Mouse (Mus musculus) lung, embryonic 15.5 days (tissue): Measurements from ENCODE around the gene Olfr155. TPM values are rescaled to one million over a fixed set of nuclear protein-coding genes. Genes with fewer than 3 reads are reported as not detected.

Source experiments
- ATAC-seq: fragments of 200-750 bp; cut with Nextera tagmentation; 2 replicates; pipeline ENCODE4 v1.8.0; 2017; ENCODE audit warnings: moderate number of reproducible peaks, borderline replicate concordance; ENCODE audit not compliant: low FRiP score, low TSS enrichment; ENCODE audit errors: extremely low read depth
- H3K27ac ChIP-seq: fragments of 300-500 bp; sonication (generic); 2 replicates; pipeline ENCODE4 v1.5.1; 2015; ENCODE audit warnings: moderate library complexity, mild to moderate bottlenecking, inconsistent platforms
- H3K27me3 ChIP-seq: fragments of 300-500 bp; sonication (generic); 2 replicates; pipeline ENCODE4 v1.6.1; 2015; ENCODE audit warnings: inconsistent platforms
- H3K36me3 ChIP-seq: fragments of 300-500 bp; sonication (generic); 2 replicates; pipeline ENCODE4 v1.6.1; 2015; ENCODE audit warnings: inconsistent platforms
- H3K4me1 ChIP-seq: fragments of 300-500 bp; sonication (generic); 2 replicates; pipeline ENCODE4 v1.6.1; 2015; ENCODE audit warnings: inconsistent platforms
- H3K4me2 ChIP-seq: fragments of 300-500 bp; sonication (generic); 2 replicates; pipeline ENCODE4 v1.6.1; 2015; ENCODE audit warnings: inconsistent platforms, mild to moderate bottlenecking, moderate library complexity
- H3K4me3 ChIP-seq: fragments of 300-500 bp; sonication (generic); 2 replicates; pipeline ENCODE4 v1.5.1; 2015; ENCODE audit warnings: mild to moderate bottlenecking, inconsistent platforms
- H3K9ac ChIP-seq: fragments of 300-500 bp; sonication (generic); 2 replicates; pipeline ENCODE4 v1.6.1; 2015; ENCODE audit warnings: inconsistent platforms
- H3K9me3 ChIP-seq: fragments of 300-500 bp; sonication (generic); 2 replicates; pipeline ENCODE4 v1.6.1; 2016; ENCODE audit warnings: inconsistent platforms
- WGBS: fragments of 180-500 bp; shearing (Covaris S2); methylation state at CpG from one replicate; pipeline ENCODE4 v1.1.7; 2015; 5-methylcytosine and 5-hydroxymethylcytosine counted together
- polyA plus RNA-seq: library from polyadenylated mRNA; unstranded; fragments of >200 nt; fragmentation: Nextera tagmentation; extraction: Ambion mirVana; gene quantifications from 2 replicates; pipeline ENCODE4 v1.2.1, GENCODE M21; 2015

Gene Olfr155
- polyA plus RNA-seq, 1 experiment from 2014 or later = not detected

DNA sequence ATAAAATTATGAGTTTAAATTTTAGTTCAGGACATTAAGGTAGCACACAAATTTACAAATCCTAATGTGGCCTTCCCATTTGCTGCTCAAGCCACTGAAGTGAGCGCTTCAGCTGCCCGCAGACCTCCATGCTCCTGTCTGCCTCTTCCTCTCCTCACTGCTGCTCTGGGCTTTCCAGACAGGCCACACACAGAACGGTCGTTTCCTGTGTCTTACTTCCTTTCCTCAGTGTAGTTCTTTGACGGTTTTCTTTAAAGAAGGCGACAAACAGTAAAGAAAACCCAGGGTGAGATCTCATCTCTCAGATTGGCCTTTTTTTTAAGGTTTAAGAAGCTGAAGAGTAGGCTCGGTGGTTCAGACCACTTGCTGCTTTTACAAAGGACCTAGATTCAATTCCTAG, 52.3 kb downstream of the Olfr155 start:
- Histone ChIP-seq H3K4me2 (no peak overlapping the region), H3K9me3 (no peaks in the 10 kb centered on the region), H3K27me3 (no peaks in the 10 kb centered on the region), H3K27ac (no peak overlapping the region), H3K36me3 (peaks cover 4% of the 10 kb centered on the region; the same call in 1 of the 2 replicates), H3K9ac (no peak overlapping the region), H3K4me1 (0 out of 2 replicates have a peak, but pooled peaks cover 5% of the 10 kb centered on the region), H3K4me3 (no peak overlapping the region)
- WGBS = 62% methylated on average over 7 of the region's 7 CpGs
- no peak for ATAC-seq

- Histone ChIP-seq H3K9me3 (no peaks in the 10 kb centered on the region), H3K27me3 (no peaks in the 10 kb centered on the region), H3K9ac (no peak overlapping the region), H3K36me3 (peaks cover 8% of the 10 kb centered on the region; the same call in 1 of the 2 replicates), H3K27ac (no peak overlapping the region), H3K4me2 (no peak overlapping the region), H3K4me3 (no peak overlapping the region), H3K4me1 (no peaks in the 10 kb centered on the region)
- ATAC-seq = no peak
- 23% methylated on average over 6 of the region's 6 CpGs for WGBS
Measured at GRCm38 (mm10) chr4:43906443-43906842, 55.1 kb downstream of the Olfr155 start.

Other genes with a start within 250 kb of the Olfr155 start
- gene Npr2, start 219.6 kb upstream of the Olfr155 start, polyA plus RNA-seq = 9.6 and 10.6 TPM in 2 replicates
- gene Spag8, start 198.0 kb upstream of the Olfr155 start, polyA plus RNA-seq = 3.9 TPM in 2 replicates
- gene Hint2, start 195.1 kb upstream of the Olfr155 start, polyA plus RNA-seq = 110 and 114 TPM in 2 replicates
- gene Tmem8b, start 182.6 kb upstream of the Olfr155 start, polyA plus RNA-seq = 4.2 and 4.9 TPM in 2 replicates
- gene Fam221b, start 182.4 kb upstream of the Olfr155 start, polyA plus RNA-seq = 2.1 and 2.3 TPM in 2 replicates
- gene Olfr70, start 150.8 kb upstream of the Olfr155 start, polyA plus RNA-seq = not detected in 2 replicates
- not detected in 2 replicates for gene Olfr71, start 141.3 kb upstream of the Olfr155 start, polyA plus RNA-seq
- 1.1 and 1.3 TPM in 2 replicates for gene Hrct1, start 124.4 kb upstream of the Olfr155 start, polyA plus RNA-seq
- gene Spaar, start 121.5 kb upstream of the Olfr155 start, polyA plus RNA-seq = 0.48 and 0.62 TPM in 2 replicates
- gene Olfr159, start 80.6 kb upstream of the Olfr155 start, polyA plus RNA-seq = not detected in 2 replicates
- gene Olfr156, start 27.7 kb upstream of the Olfr155 start, polyA plus RNA-seq = not detected in 2 replicates
- gene Olfr157, start 11.4 kb upstream of the Olfr155 start, polyA plus RNA-seq = not detected in 2 replicates
- gene Reck, start 24.0 kb downstream of the Olfr155 start, polyA plus RNA-seq = 23.0 and 23.2 TPM in 2 replicates
- gene Glipr2, start 105.8 kb downstream of the Olfr155 start, polyA plus RNA-seq = 66.8 and 67.9 TPM in 2 replicates
- gene Ccin, start 131.9 kb downstream of the Olfr155 start, polyA plus RNA-seq = not detected in 2 replicates
- gene Clta, start 152.9 kb downstream of the Olfr155 start, polyA plus RNA-seq = 223 TPM in 2 replicates
- gene Gne, start 232.6 kb downstream of the Olfr155 start, polyA plus RNA-seq = 40.0 and 43.1 TPM in 2 replicates